Mouse (Mus musculus) heart, embryonic 16.5 days (tissue): ENCODE measurements around the gene Ttll11. TPM values are rescaled to one million over a fixed set of nuclear protein-coding genes. Genes with fewer than 3 reads are reported as not detected.

Experiments
- ATAC-seq: fragments of 200-750 bp; cut with Nextera tagmentation; replicated peaks from 2 replicates; pipeline ENCODE4 v1.8.0; 2017; ENCODE audit warnings: moderate number of reproducible peaks; ENCODE audit not compliant: insufficient read depth, low FRiP score; ENCODE audit errors: extremely low read depth
- H3K27ac ChIP-seq: fragments of 300-500 bp; sonication (generic); 2 replicates; pipeline ENCODE4 v1.5.1; 2014; ENCODE audit warnings: mild to moderate bottlenecking, low read length, control low read depth, moderate library complexity
- H3K27me3 ChIP-seq: fragments of 300-500 bp; sonication (generic); 2 replicates; pipeline ENCODE4 v1.6.1; 2014; ENCODE audit warnings: low read length, mixed read lengths; ENCODE audit not compliant: control insufficient read depth, insufficient read depth
- H3K36me3 ChIP-seq: fragments of 300-500 bp; sonication (generic); 2 replicates; pipeline ENCODE4 v1.6.1; 2014; ENCODE audit not compliant: control insufficient read depth, insufficient read depth
- H3K4me1 ChIP-seq: fragments of 300-500 bp; sonication (generic); 2 replicates; pipeline ENCODE4 v1.6.1; 2014; ENCODE audit warnings: low read length, mixed read lengths; ENCODE audit not compliant: control insufficient read depth, insufficient read depth
- H3K4me2 ChIP-seq: fragments of 300-500 bp; sonication (generic); 2 replicates; pipeline ENCODE4 v1.6.1; 2014; ENCODE audit warnings: low read depth, mild to moderate bottlenecking, control low read depth, low read length
- H3K4me3 ChIP-seq: fragments of 300-500 bp; sonication (generic); 2 replicates; pipeline ENCODE4 v1.5.1; 2014; ENCODE audit warnings: mild to moderate bottlenecking, control low read depth, low read length
- H3K9ac ChIP-seq: fragments of 300-500 bp; sonication (generic); 2 replicates; pipeline ENCODE4 v1.6.1; 2014; ENCODE audit warnings: low read length, control low read depth
- H3K9me3 ChIP-seq: fragments of 300-500 bp; sonication (generic); replicated peaks from 2 replicates; pipeline ENCODE4 v1.6.1; 2016; ENCODE audit warnings: low read length; ENCODE audit not compliant: control insufficient read depth
- WGBS: fragments of 180-500 bp; shearing (Covaris S2); extraction: QIAGEN DNeasy Blood & Tissue Kit; methylation state at CpG from one replicate; pipeline ENCODE4 v1.1.7; 2014; 5-methylcytosine and 5-hydroxymethylcytosine counted together
- polyA plus RNA-seq: library from polyadenylated mRNA; unstranded; fragments of >200 nt; fragmentation: Nextera tagmentation; extraction: Ambion mirVana; gene quantifications from 2 replicates; pipeline ENCODE4 v1.2.1, GENCODE M21; 2015

Ttll11 gene
- polyA plus RNA-seq, 1 experiment from 2014 or later: 0.80 TPM

- ATAC-seq: no peak
- no peak overlapping the region for H3K27ac ChIP-seq
- H3K27me3 ChIP-seq: no peaks in the 10 kb centered on the region
- no peaks in the 10 kb centered on the region for H3K4me1 ChIP-seq
- peaks cover 6% of the 10 kb centered on the region for H3K9me3 ChIP-seq
- no peak overlapping the region for H3K4me3 ChIP-seq
- H3K36me3 ChIP-seq: peaks cover 6% of the 10 kb centered on the region; the same call in 1 of the 2 replicates
- whole genome bisulfite sequencing: 97% methylated on average over 2 of the region's 2 CpGs
- no peak overlapping the region for H3K4me2 ChIP-seq
- no peak overlapping the region for H3K9ac ChIP-seq
Measured at GRCm38 (mm10) chr2:35735001-35735400, 244.7 kb downstream of the Ttll11 start.

GRCm38 (mm10) chr2:35731671-35732449 lies 247.9 kb downstream of the Ttll11 start:
- peaks cover 26% of the 10 kb centered on the region for H3K36me3 ChIP-seq

GRCm38 (mm10) chr2:35729077-35730065 lies 250.3 kb downstream of the Ttll11 start:
- peaks cover 15% of the 10 kb centered on the region for H3K4me1 ChIP-seq
- no peak overlapping the region for H3K4me3 ChIP-seq
- H3K4me2 ChIP-seq: no peak overlapping the region
- no peaks in the 10 kb centered on the region for H3K27me3 ChIP-seq
- peak; percentile 76 for ATAC-seq
- peak overlapping the region; percentile 66 for H3K27ac ChIP-seq
- peak overlapping the region; percentile 22; the same call in 1 of the 2 replicates for H3K9ac ChIP-seq
- H3K36me3 ChIP-seq: peaks cover 37% of the 10 kb centered on the region
- 0 out of 2 replicates have a peak, but pooled peaks cover 2% of the 10 kb centered on the region for H3K9me3 ChIP-seq
- WGBS: 53% methylated on average over 16 of the region's 16 CpGs

More at GRCm38 (mm10) chr2:35731671-35732449, 247.9 kb downstream of the Ttll11 start:
- no peak overlapping the region for H3K4me2 ChIP-seq
- no peak overlapping the region for H3K27ac ChIP-seq
- H3K9me3 ChIP-seq: peaks cover 6% of the 10 kb centered on the region
- H3K9ac ChIP-seq: no peak overlapping the region
- no peaks in the 10 kb centered on the region for H3K27me3 ChIP-seq
- H3K4me1 ChIP-seq: peaks cover 15% of the 10 kb centered on the region
- 65% methylated on average over 18 of the region's 18 CpGs for WGBS
- no peak for ATAC-seq
- no peak overlapping the region for H3K4me3 ChIP-seq

GRCm38 (mm10) chr2:35728633-35729032 lies 251.1 kb downstream of the Ttll11 start:
- Histone ChIP-seq H3K9ac (peak overlapping the region; percentile 22; the same call in 1 of the 2 replicates), H3K4me1 (peaks cover 15% of the 10 kb centered on the region), H3K27me3 (no peaks in the 10 kb centered on the region), H3K27ac (peak overlapping the region; percentile 44; the same call in 1 of the 2 replicates), H3K9me3 (0 out of 2 replicates have a peak, but pooled peaks cover 2% of the 10 kb centered on the region), H3K36me3 (peaks cover 43% of the 10 kb centered on the region), H3K4me2 (no peak overlapping the region), H3K4me3 (no peak overlapping the region)
- ATAC-seq: 0 out of 2 replicates have a peak, but pooled peaks have one; percentile 19
- 26% methylated on average over 5 of the region's 5 CpGs for WGBS

GRCm38 (mm10) chr2:35723691-35724090 lies 256.0 kb downstream of the Ttll11 start:
- no peak overlapping the region for H3K9ac ChIP-seq
- no peak overlapping the region for H3K4me2 ChIP-seq
- H3K9me3 ChIP-seq: no peaks in the 10 kb centered on the region
- H3K36me3 ChIP-seq: peaks cover 73% of the 10 kb centered on the region
- WGBS: 85% methylated on average over 7 of the region's 7 CpGs
- no peak overlapping the region for H3K27ac ChIP-seq
- H3K4me3 ChIP-seq: no peak overlapping the region
- ATAC-seq: no peak
- peaks cover 4% of the 10 kb centered on the region for H3K4me1 ChIP-seq
- H3K27me3 ChIP-seq: no peaks in the 10 kb centered on the region

- no peaks in the 10 kb centered on the region for H3K27me3 ChIP-seq
- WGBS: 92% methylated on average over 6 of the region's 6 CpGs
- H3K27ac ChIP-seq: no peak overlapping the region
- H3K9ac ChIP-seq: no peak overlapping the region
- H3K4me3 ChIP-seq: no peak overlapping the region
- peaks cover 73% of the 10 kb centered on the region for H3K36me3 ChIP-seq
- no peaks in the 10 kb centered on the region; the same call in 1 of the 2 replicates for H3K4me1 ChIP-seq
- no peak for ATAC-seq
- H3K9me3 ChIP-seq: no peaks in the 10 kb centered on the region
- H3K4me2 ChIP-seq: no peak overlapping the region
Measured at GRCm38 (mm10) chr2:35723267-35723666, 256.4 kb downstream of the Ttll11 start.

GRCm38 (mm10) chr2:35722821-35723220 lies 256.9 kb downstream of the Ttll11 start:
- WGBS: 93% methylated on average over 9 of the region's 9 CpGs
- Histone ChIP-seq H3K27ac (no peak overlapping the region), H3K4me1 (no peaks in the 10 kb centered on the region), H3K27me3 (no peaks in the 10 kb centered on the region), H3K9ac (no peak overlapping the region), H3K9me3 (no peaks in the 10 kb centered on the region), H3K36me3 (peaks cover 73% of the 10 kb centered on the region), H3K4me3 (no peak overlapping the region), H3K4me2 (no peak overlapping the region)
- no peak for ATAC-seq

GRCm38 (mm10) chr2:35720956-35721355 lies 258.8 kb downstream of the Ttll11 start:
- H3K4me2 ChIP-seq: no peak overlapping the region
- no peaks in the 10 kb centered on the region for H3K4me1 ChIP-seq
- H3K36me3 ChIP-seq: peaks cover 70% of the 10 kb centered on the region
- no peak overlapping the region for H3K27ac ChIP-seq
- no peak overlapping the region for H3K4me3 ChIP-seq
- H3K9ac ChIP-seq: no peak overlapping the region
- H3K9me3 ChIP-seq: no peaks in the 10 kb centered on the region
- WGBS: 89% methylated on average over 9 of the region's 9 CpGs
- ATAC-seq: no peak
- no peaks in the 10 kb centered on the region for H3K27me3 ChIP-seq
